Mouse (Mus musculus) CH12.LX (cell line): Measurements from ENCODE around the gene P2ry12. TPM values are rescaled to one million over a fixed set of nuclear protein-coding genes. Genes with fewer than 3 reads are reported as not detected.

Experiments
- DNase-seq: peaks from one replicate; pipeline ENCODE4 v3.0.0-alpha.2; 2013; ENCODE audit errors: extremely low read depth
- H3K27ac ChIP-seq: 2 replicates; pipeline ENCODE4 v1.5.1; 2012; ENCODE audit warnings: low read depth, mild to moderate bottlenecking, control low read depth, moderate library complexity; ENCODE audit not compliant: insufficient read depth
- H3K27me3 ChIP-seq: replicated peaks from 2 replicates; pipeline ENCODE3; 2012; ENCODE audit warnings: inconsistent platforms
- H3K36me3 ChIP-seq, 2 experiments: replicated peaks in 1 of 2; 2 replicates each; pipeline versions ENCODE3 to v1.6.1; 2012; ENCODE audit warnings: inconsistent platforms in 1 of 2, low read length in 1 of 2, mild to moderate bottlenecking in 1 of 2, mixed read lengths in 1 of 2, moderate library complexity in 1 of 2; ENCODE audit not compliant: control insufficient read depth in 1 of 2, insufficient read depth in 1 of 2
- H3K4me1 ChIP-seq, 2 experiments: 2 replicates each; pipeline ENCODE4 v1.6.1; 2012; ENCODE audit warnings: inconsistent platforms in 1 of 2, moderate library complexity in 1 of 2; ENCODE audit not compliant: insufficient read depth in 2 of 2, control insufficient read depth in 1 of 2
- H3K4me2 ChIP-seq: 2 replicates; pipeline ENCODE4 v1.6.1; 2012; ENCODE audit warnings: low read depth, mild to moderate bottlenecking, control low read depth; ENCODE audit not compliant: poor library complexity, insufficient read depth, severe bottlenecking
- H3K4me3 ChIP-seq, 3 experiments: fragments of 150-350 bp in 1 of 3; sonication (generic) in 1 of 3; replicated peaks in 1 of 3; 2 replicates each; pipeline versions ENCODE3 to v1.5.1; 2011 to 2012; ENCODE audit warnings: low read depth in 2 of 3, low read length in 2 of 3, mild to moderate bottlenecking in 2 of 3, moderate library complexity in 2 of 3, control low read depth in 1 of 3, improper control_type of control experiment in 1 of 3, inconsistent platforms in 1 of 3, mixed read lengths in 1 of 3; ENCODE audit not compliant: poor library complexity in 1 of 3
- H3K79me2 ChIP-seq: replicated peaks from 2 replicates; pipeline ENCODE4 v1.6.1; 2012; ENCODE audit warnings: mild to moderate bottlenecking, moderate library complexity; ENCODE audit not compliant: control insufficient read depth, poor library complexity, insufficient read depth, severe bottlenecking; ENCODE audit errors: extremely low read depth
- H3K9ac ChIP-seq: 2 replicates; pipeline ENCODE4 v1.6.1; 2012; ENCODE audit warnings: low read depth, mild to moderate bottlenecking, control low read depth, moderate library complexity; ENCODE audit not compliant: insufficient read depth
- H3K9me3 ChIP-seq: replicated peaks from 2 replicates; pipeline ENCODE3; 2012; ENCODE audit warnings: low read length, inconsistent platforms, mixed read lengths
- BHLHE40 ChIP-seq: IDR thresholded peaks from 2 replicates; pipeline ENCODE4 v1.6.1; 2011; ENCODE audit warnings: mild to moderate bottlenecking, low read depth, low read length, improper control_type of control experiment
- CHD1 ChIP-seq: IDR thresholded peaks from 2 replicates; pipeline ENCODE4 v1.6.1; 2012; ENCODE audit warnings: low read depth, low read length, improper control_type of control experiment, inconsistent platforms
- CTCF ChIP-seq, 2 experiments: IDR thresholded peaks in 1 of 2; conservative IDR thresholded peaks in 1 of 2; 2 replicates each; pipeline ENCODE4 v1.5.1; 2011 to 2012; ENCODE audit warnings: low read depth in 2 of 2, low read length in 2 of 2, improper control_type of control experiment in 1 of 2, inconsistent platforms in 1 of 2, mild to moderate bottlenecking in 1 of 2, moderate library complexity in 1 of 2
- ETS1 ChIP-seq: conservative IDR thresholded peaks from 2 replicates; pipeline ENCODE4 v1.6.1; 2012; ENCODE audit warnings: low read depth, mild to moderate bottlenecking, inconsistent platforms, low read length, improper control_type of control experiment, moderate library complexity
- HCFC1 ChIP-seq: IDR thresholded peaks from 2 replicates; pipeline ENCODE4 v1.6.1; 2012; ENCODE audit warnings: low read depth, mild to moderate bottlenecking, inconsistent platforms, low read length, improper control_type of control experiment
- IRF4 ChIP-seq: IDR thresholded peaks from 2 replicates; pipeline ENCODE4 v1.6.1; 2014; ENCODE audit warnings: low read depth, mild to moderate bottlenecking, inconsistent platforms, low read length, improper control_type of control experiment
- JUN ChIP-seq: IDR thresholded peaks from 2 replicates; pipeline ENCODE4 v1.6.1; 2011; ENCODE audit warnings: low read depth, mild to moderate bottlenecking, low read length, improper control_type of control experiment, moderate library complexity; ENCODE audit not compliant: insufficient read depth
- JUND ChIP-seq: conservative IDR thresholded peaks from 2 replicates; pipeline ENCODE4 v1.6.1; 2011; ENCODE audit warnings: low read depth, low read length, improper control_type of control experiment
- MAFK ChIP-seq: IDR thresholded peaks from 2 replicates; pipeline ENCODE4 v1.6.1; 2011; ENCODE audit warnings: low read length, improper control_type of control experiment; ENCODE audit not compliant: insufficient replicate concordance
- MAZ ChIP-seq: IDR thresholded peaks from 2 replicates; pipeline ENCODE4 v1.6.1; 2012; ENCODE audit warnings: low read depth, mild to moderate bottlenecking, inconsistent platforms, low read length, improper control_type of control experiment, moderate library complexity
- MYC ChIP-seq: IDR thresholded peaks from 2 replicates; pipeline ENCODE4 v1.6.1; 2011; ENCODE audit warnings: low read depth, mild to moderate bottlenecking, improper control_type of control experiment, low read length
- NELFE ChIP-seq: IDR thresholded peaks from 2 replicates; pipeline ENCODE4 v1.6.1; 2011; ENCODE audit warnings: low read depth, low read length, improper control_type of control experiment
- PAX5 ChIP-seq: IDR thresholded peaks from 2 replicates; pipeline ENCODE4 v1.6.1; 2012; ENCODE audit warnings: low read length, inconsistent platforms, mixed read lengths
- POLR2A ChIP-seq: IDR thresholded peaks from 2 replicates; pipeline ENCODE4 v1.6.1; 2011; ENCODE audit warnings: low read depth, mild to moderate bottlenecking, improper control_type of control experiment, low read length
- POLR2AphosphoS2 ChIP-seq: IDR thresholded peaks from 2 replicates; pipeline ENCODE4 v1.6.1; 2011; ENCODE audit warnings: low read depth, low read length, improper control_type of control experiment
- RAD21 ChIP-seq: IDR thresholded peaks from 2 replicates; pipeline ENCODE4 v1.6.1; 2011; ENCODE audit warnings: low read depth, mild to moderate bottlenecking, low read length, improper control_type of control experiment, moderate library complexity
- SIN3A ChIP-seq: IDR thresholded peaks from 2 replicates; pipeline ENCODE4 v1.6.1; 2012; ENCODE audit warnings: low read length, improper control_type of control experiment, inconsistent platforms
- SMC3 ChIP-seq: IDR thresholded peaks from 2 replicates; pipeline ENCODE4 v1.6.1; 2011; ENCODE audit warnings: low read depth, low read length, improper control_type of control experiment
- TBP ChIP-seq: conservative IDR thresholded peaks from 2 replicates; pipeline ENCODE4 v1.6.1; 2011; ENCODE audit warnings: low read depth, low read length, improper control_type of control experiment
- TCF12 ChIP-seq: IDR thresholded peaks from 2 replicates; pipeline ENCODE4 v1.6.1; 2014; ENCODE audit warnings: low read depth, mild to moderate bottlenecking, inconsistent platforms, low read length, improper control_type of control experiment
- USF1 ChIP-seq: IDR thresholded peaks from 2 replicates; pipeline ENCODE4 v1.6.1; 2014; ENCODE audit warnings: low read depth, mild to moderate bottlenecking, inconsistent platforms, low read length, improper control_type of control experiment
- ZKSCAN1 ChIP-seq: IDR thresholded peaks from 2 replicates; pipeline ENCODE4 v1.6.1; 2012; ENCODE audit warnings: low read depth, inconsistent platforms, low read length, improper control_type of control experiment, borderline replicate concordance
- ZNF384 ChIP-seq: IDR thresholded peaks from 2 replicates; pipeline ENCODE4 v1.6.1; 2012; ENCODE audit warnings: low read depth, low read length, improper control_type of control experiment, inconsistent platforms
- dilution Hi-C: fragments of 300-500 bp; cut with MboI; formaldehyde crosslinking; loops from 2 replicates; pipeline ENCODE4 v1.14.3; 2020; ENCODE audit warnings: low sequenced_read_pairs; ENCODE audit not compliant: extremely low pct_unique_long_range_greater_than_20kb, extremely low pct_ligation_motif_present
- in situ Hi-C: fragments of 300-500 bp; cut with MboI; formaldehyde crosslinking; loops from 3 replicates; pipeline ENCODE4 v1.14.3; 2019; ENCODE audit warnings: low sequenced_read_pairs, low pct_ligation_motif_present, low pct_unique_long_range_greater_than_20kb, mixed read lengths
- polyA plus RNA-seq: library from polyadenylated mRNA; unstranded; fragments of >175 nt; gene quantifications from 2 replicates; pipeline ENCODE4 v1.2.1, GENCODE M21; 2012; ENCODE audit warnings: low read depth; ENCODE audit not compliant: insufficient read length
- total RNA-seq, 2 experiments: library from RNA; depleted of rRNA; stranded (reverse); fragments of 300-350 nt in 1 of 2; fragments of >200 nt in 1 of 2; gene quantifications; 2 replicates each; pipeline ENCODE4 v1.2.3; 2012 to 2014

Gene P2ry12
- total and polyA plus RNA-seq, 3 experiments = 0.30 to 0.97 (median 0.33) TPM

GRCm38 (mm10) chr3:59194099-59194498 lies 68.6 kb downstream of the P2ry12 start:
- H3K79me2 ChIP-seq = no peaks in the 10 kb centered on the region
- in situ Hi-C loops = no loop called here
- H3K36me3 ChIP-seq = no peaks in the 10 kb centered on the region
- no peak overlapping the region for H3K4me3 ChIP-seq
- no peaks in the 10 kb centered on the region for H3K4me1 ChIP-seq
- H3K27me3 ChIP-seq = no peaks in the 10 kb centered on the region
- H3K27ac ChIP-seq = no peak overlapping the region
- H3K4me2 ChIP-seq = no peak overlapping the region
- dilution Hi-C loops = no loop called here
- no peak for DNase-seq
- H3K9me3 ChIP-seq = no peaks in the 10 kb centered on the region
- no peak overlapping the region for H3K9ac ChIP-seq
- TF ChIP-seq CHD1 (no peak), SMC3 (no peak), POLR2A (no peak), IRF4 (no peak), RAD21 (no peak), CTCF (conservative IDR thresholded peaks at IDR 0.05 in 1 of 2, IDR thresholded peaks at IDR 0.05 in 1 of 2; ENCODE audit: low read depth in 2 of 2, low read length in 2 of 2) (no peak), USF1 (no peak)

GRCm38 (mm10) chr3:59191674-59192073 lies 71.0 kb downstream of the P2ry12 start:
- dilution Hi-C loops = no loop called here
- in situ Hi-C loops = no loop called here
- no peak overlapping the region for H3K4me3 ChIP-seq
- no peak overlapping the region for H3K27ac ChIP-seq
- H3K36me3 ChIP-seq = no peaks in the 10 kb centered on the region
- DNase-seq = no peak
- TF ChIP-seq ETS1 = no peak
- no peak for TF ChIP-seq JUND
- no peak overlapping the region for H3K9ac ChIP-seq
- H3K27me3 ChIP-seq = no peaks in the 10 kb centered on the region
- no peak overlapping the region for H3K4me2 ChIP-seq
- no peaks in the 10 kb centered on the region for H3K4me1 ChIP-seq
- H3K79me2 ChIP-seq = no peaks in the 10 kb centered on the region
- no peaks in the 10 kb centered on the region for H3K9me3 ChIP-seq

GRCm38 (mm10) chr3:59187336-59187735 lies 75.3 kb downstream of the P2ry12 start:
- H3K27ac ChIP-seq = no peak overlapping the region
- no peaks in the 10 kb centered on the region for H3K27me3 ChIP-seq
- no peaks in the 10 kb centered on the region for H3K9me3 ChIP-seq
- DNase-seq = no peak
- TF ChIP-seq BHLHE40 = no peak
- TF ChIP-seq ZKSCAN1 = no peak
- TF ChIP-seq MAZ = no peak
- no peak for TF ChIP-seq TCF12
- no peak for TF ChIP-seq HCFC1
- TF ChIP-seq ZNF384 = no peak
- no peak for TF ChIP-seq JUND
- TF ChIP-seq NELFE = no peak
- TF ChIP-seq JUN = no peak
- no peak for TF ChIP-seq SMC3
- TF ChIP-seq POLR2AphosphoS2 = no peak
- TF ChIP-seq SIN3A = no peak
- no peak for TF ChIP-seq TBP
- no peak for TF ChIP-seq MAFK
- no peak for TF ChIP-seq USF1
- TF ChIP-seq MYC = no peak
- no peak for TF ChIP-seq PAX5
- TF ChIP-seq CHD1 = no peak
- H3K79me2 ChIP-seq = no peaks in the 10 kb centered on the region
- peaks cover 0 to 6% of the 10 kb centered on the region in 2 experiments; a peak in 1 of 4 replicates for H3K4me1 ChIP-seq
- H3K36me3 ChIP-seq = no peaks in the 10 kb centered on the region
- H3K4me2 ChIP-seq = no peak overlapping the region
- H3K9ac ChIP-seq = no peak overlapping the region
- no peak overlapping the region for H3K4me3 ChIP-seq
- in situ Hi-C loops (loop anchor here (10.0 kb wide), 1 partner anchor 137 kb away; no protein-coding TSS in a partner anchor), dilution Hi-C loops (no loop called here)
